Mouse (Mus musculus) lung, postnatal 36 days (tissue): ENCODE results near the gene Arrdc2.
A peak's percentile ranks its signal among the peaks of the same experiment; 100 is the strongest.

Experiments
- DNase-seq: peaks from one replicate; pipeline ENCODE4 v3.0.0; 2022; ENCODE audit warnings: mixed read lengths

The Arrdc2 gene

DNA sequence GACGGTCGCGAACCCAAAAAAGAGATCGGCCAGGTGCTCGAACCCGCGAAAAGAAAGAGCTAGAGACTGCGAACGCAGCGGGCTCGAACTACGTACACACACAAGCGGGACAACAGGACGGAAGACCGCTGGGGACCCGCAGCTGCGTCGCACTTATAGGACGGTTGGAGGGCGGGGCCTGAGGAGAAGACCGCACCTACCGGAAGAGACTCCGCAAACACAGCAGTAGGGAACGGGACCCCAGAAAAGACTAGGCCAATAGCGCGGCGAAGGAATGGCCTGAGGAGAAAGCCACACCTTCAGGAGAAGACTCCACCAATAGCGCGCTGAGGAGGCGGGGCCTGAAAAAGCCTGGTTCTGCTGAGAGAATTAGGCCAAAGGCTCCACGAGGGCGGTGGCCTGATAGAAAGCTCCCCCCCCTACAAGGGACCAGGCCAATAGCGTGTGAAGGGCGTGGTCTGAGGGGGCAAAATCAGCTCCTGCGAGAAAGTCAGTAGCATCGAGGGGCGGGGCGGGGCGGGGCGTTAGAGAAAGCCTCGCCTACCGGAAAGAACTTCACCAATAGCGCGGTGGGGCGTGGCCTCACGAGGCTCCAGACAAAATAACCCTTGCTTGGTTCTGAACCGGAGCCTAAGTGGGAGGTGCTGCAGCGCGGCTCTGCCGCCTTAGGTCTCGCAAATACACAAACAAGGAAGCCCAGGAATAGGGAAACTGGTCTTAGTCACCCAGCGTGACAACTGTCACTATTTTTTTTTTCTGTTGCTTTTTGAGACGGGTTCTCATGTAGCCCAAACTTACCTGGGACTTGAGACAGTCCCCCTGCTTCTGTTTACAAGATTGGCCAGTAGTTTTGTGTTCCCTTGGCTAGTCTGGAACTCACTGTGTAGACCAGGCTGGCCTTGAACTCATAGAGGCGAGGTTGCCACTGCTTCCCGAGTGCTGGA is at the start of gene Arrdc2:
Gene Arrdc2 (minus strand): TSS at position 313 of the 944 bp plus-strand sequence.
- DNase-seq, result peak; percentile 100

DNA sequence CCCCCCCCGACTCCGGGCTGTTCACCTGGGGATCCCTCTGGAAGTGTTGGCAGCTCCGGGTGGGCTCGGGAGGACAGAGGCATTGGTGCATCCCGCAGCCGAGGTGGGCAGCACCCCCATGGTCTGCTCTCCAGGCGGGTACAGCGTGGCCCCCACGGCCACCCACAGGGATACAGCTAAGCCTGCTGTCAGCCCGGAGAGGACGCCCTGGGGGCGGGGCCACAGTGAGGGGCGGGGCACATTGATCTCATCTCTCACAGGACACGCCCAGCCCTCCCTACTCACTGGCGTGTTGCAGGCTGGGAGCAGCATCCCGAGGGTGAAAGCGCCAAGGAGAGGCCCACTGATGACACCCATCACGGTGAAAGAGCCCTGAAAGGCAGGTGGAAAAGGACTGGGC is 48.1 kb upstream of the Arrdc2 start:
- DNase-seq, result peak; percentile 51

DNA sequence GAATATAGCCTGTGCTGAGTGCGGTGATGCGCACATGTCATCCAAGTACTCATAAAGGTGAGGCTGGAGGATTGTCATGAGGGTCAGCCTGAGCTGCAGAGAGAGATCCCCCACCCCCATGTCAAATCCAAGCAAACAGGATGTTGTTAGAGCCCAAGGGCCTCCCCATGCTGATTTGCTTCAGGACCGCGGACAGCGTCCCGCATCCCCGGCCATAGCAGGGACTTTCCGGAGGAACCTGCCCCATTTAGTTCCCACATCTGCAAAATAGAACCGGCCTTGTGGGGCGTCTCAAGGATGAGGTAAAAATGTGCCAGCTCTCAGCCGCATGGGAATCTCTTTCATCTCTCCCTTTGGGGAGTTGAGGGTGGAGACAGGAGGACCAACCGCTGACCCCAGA is 46.1 kb upstream of the Arrdc2 start:
- no peak for DNase-seq

DNA sequence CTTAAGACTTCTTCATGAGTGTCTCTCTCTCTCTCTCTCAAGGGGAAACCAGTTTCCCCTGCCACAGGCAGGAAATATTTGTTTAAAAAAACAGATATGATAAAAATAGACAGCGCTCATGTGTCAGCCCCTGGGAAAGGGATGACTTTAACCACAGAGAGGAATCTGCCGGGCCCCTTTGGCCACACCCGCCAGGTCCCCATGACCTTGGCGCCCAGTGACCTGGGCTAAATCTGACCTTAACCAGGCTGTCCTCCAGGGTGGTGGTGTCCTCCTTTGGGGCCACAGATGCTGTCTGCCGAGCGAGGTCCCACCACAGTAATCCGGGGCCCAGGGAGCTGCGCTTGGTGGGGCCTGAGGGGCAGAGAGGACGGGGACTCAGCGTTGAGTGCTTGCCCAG is 45.2 kb upstream of the Arrdc2 start:
- DNase-seq, result no peak

DNA sequence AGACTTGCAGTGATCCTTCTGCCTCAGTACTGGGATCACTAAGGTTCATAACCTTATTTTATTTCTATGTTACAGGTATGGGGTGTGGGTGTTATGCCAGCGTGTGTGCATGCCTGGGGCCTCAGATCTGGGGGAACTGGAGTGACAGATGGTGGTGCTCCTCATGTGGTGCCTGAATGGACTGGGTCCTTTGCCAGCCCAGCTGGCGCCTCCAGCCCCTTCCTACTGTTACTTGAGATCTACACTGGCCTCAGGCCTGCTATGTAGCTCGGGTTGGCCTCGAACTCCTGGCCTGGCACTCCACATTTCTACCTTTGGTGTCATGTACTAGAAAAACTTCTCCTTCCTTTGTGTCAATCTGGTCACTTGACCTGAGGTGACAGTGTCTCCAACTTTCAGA is 44.7 kb upstream of the Arrdc2 start:
- DNase-seq, result no peak

DNA sequence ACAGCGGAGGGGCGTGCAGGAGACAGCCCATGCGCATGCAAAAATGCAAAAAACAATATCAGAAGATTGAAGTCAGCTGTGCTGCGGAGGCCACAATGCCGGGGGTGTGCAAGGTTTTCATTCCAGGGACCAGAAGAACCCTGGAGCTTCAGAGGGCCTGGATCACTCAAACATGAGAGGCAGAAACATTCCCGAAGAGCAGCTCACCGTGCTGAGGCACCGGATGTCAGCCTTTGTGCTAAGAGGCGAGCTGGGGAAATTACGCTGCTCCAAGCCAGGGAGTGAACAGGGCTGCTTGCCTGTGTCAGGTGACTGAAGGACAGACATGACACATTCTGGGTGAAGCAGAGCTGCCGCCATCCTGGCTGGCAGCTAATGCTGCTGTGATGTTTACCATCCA is 41.0 kb upstream of the Arrdc2 start:
- DNase-seq, result no peak

DNA sequence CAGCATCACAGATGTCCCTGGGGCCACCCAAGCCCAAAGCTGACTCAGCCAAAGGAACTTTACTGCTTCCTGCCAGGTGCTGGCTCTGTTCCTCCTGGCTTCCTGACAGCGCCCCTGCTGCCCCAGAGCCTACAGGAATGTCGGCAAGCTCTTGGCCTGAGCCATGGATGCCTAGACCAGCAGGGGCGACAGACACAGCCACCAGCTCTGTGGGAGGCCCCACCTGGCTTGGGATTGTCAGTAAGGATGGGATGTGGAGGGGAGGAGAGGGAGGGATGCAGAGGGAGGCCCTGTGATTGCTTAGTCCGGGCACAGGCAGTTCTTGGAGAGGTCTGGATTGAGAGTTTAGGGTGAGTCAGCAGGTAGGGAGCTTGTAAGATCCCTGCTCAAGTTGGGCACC is 40.6 kb upstream of the Arrdc2 start:
- DNase-seq, result peak; percentile 14

DNA sequence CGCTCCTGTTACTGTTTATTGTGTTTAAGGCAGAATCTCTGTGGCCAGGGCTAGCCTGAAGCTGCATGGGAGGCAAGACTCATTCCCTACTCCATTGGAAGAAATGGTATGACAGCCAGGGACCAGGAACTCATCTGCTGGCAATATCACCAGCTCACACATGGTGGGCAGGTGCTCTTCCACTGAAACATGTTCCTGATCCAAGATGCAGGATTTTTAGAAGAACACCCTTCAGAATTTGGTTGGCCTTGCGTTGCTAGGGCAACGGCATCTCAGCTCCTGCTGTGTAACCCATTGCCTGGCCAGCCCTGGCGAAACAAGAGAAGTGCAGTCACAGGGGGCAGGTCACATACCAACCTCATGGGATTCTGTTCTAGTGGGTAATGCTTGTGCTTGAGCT is 40.0 kb upstream of the Arrdc2 start:
- DNase-seq, result no peak

DNA sequence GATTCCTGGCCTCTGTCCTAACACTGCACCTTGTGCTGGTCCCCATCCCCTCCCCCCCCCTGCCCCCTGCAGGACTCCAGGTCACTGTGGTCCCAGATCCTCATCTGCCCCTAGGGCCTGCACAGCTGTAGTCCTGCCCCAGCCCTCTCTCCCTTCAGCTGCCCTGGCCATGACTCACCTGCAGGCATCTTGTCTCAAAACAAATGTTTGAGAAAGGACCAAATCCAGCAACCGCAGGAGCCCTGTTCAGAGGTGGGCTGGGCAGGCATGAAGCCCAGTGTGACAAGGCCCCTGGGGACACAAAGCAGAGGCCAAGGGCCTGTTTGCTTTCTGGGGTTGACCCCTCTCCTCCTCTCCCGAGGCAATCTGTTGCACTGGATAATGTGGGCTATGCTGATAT is 38.7 kb upstream of the Arrdc2 start:
- DNase-seq, result no peak

DNA sequence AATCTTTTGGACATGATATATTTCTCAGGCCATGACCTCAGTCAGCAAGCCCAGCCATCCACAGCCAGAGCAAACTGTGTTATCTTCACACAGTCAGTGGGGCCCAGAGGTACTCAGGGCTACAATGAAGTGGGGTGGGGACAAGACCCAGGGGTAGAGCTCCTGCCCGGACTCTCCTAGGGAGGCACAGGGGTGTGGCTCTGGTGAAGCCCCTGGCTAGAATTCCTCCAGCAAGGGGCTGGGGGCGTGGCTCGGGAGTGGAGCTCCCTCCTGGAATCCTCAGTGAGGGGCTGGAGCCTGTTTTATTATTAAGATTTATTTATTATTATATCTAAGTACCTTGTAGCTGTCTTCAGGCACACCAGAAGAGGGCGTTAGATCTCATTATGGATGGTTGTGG is 36.9 kb upstream of the Arrdc2 start:
- no peak for DNase-seq

DNA sequence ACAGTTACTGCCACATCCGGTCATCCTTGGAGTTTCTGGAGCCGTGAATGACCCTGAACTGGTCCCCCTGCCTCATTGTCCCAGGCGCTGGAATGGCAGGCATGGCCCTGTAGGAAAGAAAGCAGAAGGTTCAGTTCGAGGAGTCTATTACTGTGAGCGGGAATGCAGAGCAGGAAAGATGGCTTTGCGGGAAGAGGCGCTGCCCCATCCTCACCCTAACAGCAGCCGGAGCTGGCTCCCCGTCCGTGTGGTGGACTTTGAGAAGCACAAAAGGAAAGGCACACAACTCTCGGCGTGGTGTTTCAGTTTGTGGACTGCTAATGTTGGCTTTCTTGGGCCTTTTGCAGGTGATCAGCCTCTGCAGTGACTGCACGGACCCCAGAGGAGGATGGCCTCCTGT is 34.9 kb upstream of the Arrdc2 start:
- DNase-seq, result no peak

DNA sequence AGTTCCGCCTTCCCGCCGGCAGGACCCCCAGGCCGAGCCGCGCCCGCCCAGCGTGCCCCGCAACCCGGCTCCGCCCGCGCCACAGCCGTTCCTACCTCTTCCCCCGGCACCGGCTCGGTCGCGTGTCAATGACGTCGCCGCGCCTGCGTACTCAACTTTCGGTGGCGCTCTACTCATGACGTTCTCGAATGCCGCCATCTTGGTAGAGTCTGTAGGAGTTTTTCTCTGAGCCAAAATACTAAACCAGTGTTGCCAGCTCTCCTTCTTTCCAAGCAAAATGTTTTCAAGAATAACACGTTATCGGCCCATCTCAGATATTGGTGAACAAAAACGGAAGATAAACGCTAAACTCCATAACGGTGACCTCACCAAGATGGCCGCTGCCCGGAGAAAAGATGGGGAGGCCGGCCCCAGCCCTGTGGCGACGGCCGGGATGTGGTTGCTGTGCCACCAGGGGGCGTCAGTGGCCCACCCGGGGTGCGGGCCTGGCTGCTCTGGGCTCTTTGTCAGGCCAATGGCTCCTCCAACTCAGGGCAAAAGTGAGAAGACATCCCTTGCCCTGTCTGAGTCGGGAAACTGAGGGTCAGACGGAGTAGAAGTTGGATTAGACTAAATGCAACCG is 34.0 kb upstream of the Arrdc2 start, which contains the start of gene Ccdc124:
Gene Ccdc124 (minus strand): TSS at position 572 of the 622 bp plus-strand sequence.
- peak; percentile 96 for DNase-seq

DNA sequence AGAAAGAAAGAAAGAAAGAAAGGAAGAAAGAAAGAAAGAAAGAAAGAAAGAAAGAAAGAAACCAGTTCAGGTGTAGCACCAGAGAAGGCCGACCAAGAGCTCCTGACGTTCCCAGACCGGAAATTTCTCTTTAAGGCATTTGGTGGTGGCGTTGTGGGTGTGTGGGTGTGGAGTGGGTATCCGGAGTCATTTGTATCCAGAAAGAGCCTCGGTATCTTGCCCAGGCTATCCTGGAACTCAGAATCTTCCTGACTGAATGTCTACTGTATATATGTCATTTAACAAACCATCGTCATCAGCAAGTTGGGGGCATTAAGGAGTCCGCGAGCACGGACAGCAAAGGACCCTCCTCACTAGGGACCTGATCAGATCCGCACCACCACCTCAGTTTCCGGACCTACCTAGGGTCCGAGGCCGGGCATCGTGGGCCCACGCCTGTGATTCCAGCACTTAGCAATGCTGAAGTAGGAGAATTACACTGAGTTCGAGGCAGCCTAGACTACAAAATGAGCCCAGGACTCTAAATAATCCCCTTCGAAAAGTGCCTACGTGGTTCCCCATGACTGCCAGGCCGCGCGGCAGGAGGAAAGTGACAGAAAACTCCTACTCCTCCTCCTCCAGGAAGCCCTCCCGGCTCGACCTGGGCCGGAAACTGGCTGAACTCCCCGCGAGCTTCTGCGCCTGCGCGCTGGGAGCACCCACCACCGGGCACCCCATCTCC is 33.3 kb upstream of the Arrdc2 start:
- DNase-seq, result no peak

DNA sequence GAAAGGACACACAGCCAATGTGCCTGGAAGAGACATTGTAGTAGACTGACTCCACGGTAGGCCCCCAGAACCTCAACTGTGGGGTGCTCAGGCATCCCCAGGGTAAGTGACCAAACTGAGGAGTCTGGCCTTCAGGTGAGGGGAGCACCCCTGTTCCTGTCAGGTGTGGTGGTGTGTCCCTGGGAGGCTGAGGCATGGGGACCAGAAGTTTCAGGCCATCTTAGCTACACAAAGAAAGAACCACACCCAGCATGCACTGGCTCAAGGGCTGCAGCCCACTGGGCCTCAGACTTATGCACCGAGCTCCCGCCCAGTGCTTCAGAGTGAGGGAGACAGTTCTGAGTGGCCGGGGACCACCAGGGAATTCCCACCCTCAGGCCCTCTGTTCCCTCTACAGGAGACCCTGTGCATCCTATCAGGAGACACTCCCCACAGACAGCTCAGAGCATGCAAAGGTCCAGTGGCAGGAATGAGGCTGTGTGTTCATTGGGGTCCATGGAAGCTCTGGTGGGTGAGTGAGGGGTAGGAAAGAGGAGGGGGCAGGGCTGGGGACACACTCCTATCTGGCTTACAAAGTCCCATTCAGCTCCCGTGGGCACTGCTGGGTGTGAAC is 31.8 kb upstream of the Arrdc2 start:
- DNase-seq, result no peak

DNA sequence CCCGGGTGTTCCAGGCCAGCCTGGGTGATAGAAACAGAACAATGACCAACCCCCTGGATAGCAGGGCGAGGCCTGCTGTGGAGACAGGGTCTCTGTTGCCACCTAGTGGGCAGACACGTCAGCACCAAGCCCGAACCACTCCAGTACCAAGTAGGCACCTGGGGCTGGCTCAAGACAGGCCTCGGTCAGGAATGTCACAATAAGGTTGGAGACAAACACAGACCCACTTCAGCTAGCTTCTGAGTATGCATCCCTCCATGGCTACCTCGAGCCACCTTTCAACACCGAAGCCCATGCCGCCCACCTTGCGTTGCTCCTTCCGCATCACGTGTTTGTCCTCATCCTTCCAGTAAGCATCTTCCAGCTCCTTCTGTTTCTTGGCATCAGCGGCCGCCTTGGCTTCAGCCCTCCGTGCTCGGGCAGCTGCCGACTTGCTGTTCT is 30.1 kb upstream of the Arrdc2 start:
- peak; percentile 91 for DNase-seq

DNA sequence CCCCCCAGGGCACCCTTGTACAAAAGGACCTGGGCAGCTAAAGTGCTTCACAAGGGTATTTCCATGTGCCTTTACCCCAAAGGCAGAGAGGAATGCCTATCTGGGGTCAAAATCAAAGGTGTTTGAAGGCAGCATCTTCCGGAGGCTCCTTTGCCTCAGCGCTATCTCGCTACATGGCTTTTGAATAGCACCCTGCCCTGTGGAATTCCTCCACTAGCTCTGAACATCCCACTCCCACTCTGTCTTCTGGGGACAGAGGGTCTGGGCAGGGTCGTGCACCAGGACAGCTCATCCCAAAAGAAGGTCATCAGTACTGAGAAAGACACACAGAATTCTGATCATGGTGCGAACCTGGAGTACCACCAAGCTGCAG is 29.7 kb upstream of the Arrdc2 start:
- no peak for DNase-seq

DNA sequence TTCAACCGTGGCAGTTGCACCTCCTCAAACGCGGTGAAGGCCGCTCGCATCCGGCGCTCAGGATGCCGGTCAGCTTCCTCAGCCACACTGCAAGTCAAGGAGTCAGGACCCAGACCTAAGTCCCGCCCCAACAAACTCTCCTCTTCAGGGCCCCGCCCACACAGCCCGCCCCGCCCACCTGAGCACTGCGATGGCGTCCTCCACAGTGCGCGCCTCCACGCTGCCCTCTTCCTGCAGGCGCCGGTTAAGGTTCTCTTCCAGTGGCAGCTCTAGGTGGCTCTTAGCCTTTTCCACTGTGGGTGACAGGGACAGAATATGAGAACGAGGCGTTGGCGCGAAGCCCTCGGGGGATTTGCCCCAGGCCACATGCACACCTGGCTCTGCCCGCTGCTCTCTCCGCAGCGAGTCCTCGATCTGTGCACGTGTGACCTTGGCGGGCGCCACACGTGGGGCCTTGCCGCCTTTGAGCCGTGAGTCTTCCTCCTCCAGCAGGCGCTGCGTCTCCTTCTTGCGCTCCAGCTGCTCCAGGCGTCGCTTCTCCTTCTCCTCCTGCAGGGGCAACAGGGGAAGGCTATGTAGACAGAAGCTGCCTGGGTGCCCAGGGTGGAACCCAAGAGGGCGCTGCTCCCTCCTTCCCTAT is 29.2 kb upstream of the Arrdc2 start:
- peak; percentile 75 for DNase-seq

DNA sequence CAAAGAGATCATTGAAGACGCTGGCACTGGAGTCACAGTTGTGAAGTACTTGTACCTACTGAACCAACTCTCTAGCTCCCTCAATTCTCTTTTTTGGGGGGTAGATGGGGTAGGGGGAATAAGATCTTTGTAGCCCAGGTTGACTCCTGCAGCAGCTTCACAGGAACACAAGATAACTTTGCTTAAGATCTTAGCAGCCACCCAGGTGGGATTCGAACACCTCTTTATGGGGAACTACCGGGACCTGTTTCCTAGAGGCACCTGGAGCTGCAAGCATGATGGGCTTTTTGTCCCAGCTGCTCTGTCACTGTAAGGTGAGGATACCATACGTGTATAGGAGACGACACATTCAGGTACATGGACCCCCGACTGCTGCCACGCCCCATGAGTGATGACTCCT is 27.0 kb upstream of the Arrdc2 start:
- no peak for DNase-seq

DNA sequence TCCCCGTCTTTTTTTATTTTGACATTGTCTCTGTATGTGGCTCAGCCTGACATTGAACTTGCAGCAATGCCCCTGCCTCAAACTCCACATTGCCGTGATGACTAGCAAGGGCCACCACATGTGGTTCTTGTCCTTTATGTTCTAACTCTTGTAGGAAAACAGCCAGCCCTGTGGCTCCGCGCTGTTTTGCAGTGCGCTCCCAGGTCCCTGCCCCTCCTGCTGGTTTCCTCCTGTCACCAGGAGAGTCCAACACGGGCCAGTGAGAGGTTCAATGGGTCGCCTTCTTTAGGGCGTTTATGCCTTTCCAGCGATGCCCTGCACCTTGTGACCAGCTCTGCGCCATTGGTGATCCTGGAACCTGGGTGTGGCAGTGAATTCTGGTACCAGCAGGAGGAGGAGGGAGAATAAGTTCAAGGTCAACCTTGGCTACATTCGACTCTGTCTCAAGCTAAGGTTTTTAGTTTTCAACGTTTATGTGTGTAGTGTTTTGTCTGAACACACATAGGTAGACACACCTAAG is 26.5 kb upstream of the Arrdc2 start:
- no peak for DNase-seq

DNA sequence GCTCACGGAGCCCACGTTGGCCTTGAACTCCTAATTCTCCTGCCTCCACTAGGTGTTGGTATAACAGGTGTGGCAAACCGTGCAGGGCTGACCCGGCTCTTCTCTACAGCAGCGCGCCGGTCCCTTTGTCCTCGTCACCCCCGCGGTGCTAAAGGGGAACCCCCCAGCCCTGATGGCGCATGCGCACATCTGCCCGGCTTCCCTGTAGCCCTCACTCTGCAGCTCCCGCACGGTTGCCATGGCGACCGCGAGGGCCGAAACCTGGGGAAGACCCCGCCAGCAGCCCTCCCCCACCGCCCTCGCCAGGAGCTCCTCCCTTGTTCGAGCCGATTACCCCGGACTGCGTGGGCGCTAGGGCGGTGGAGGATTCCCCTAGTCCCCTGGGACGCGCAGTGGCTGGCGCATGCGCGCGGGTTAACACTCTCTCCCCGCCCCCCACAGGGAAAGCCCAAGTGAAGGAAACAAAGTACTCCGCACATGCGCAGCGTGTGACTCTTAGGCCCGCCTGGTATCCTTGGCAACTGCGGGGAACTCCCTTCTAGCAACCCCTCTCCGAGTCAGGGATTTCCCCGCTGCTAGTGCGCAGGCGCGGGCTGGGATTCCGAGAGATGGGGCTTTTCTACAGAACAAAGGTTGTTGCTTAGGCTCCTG is 26.0 kb upstream of the Arrdc2 start:
- DNase-seq, result peak; percentile 100

DNA sequence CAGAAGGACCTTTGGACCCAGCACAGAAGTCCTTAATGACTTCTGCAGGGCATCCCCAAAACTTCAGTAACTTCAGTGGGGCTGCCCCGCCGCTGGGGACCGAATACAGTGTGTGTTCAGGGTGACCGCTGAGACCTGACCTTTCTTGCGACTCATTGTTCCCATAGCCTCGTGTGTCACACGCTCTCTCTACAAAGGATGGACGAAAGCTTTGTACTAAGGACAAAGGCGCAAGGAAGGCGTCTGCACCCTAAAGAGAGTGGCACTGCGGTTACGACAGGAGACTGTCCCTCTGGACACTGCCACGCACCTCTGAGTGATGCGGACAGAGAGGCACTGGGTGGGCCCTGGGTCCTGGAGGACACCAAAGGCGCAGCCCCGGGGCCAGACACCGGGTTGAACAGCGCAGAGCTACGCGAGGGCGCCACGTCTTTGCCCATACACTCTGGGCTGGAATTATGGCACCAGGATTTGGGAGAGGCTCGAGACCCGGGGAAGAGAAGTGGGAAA is 25.2 kb upstream of the Arrdc2 start:
- no peak for DNase-seq
